Mouse (Mus musculus): ENCODE results near the gene Pabpc4. TPM values are rescaled to one million over a fixed set of nuclear protein-coding genes. Genes with fewer than 3 reads are reported as not detected.

Pabpc4 gene
- total RNA-seq, 2 experiments from 2014 or later, result 246 to 255 TPM

GRCm38 (mm10) chr4:123342642-123343470, 80.7 kb downstream of the Pabpc4 start, which contains the start of gene Bmp8a:
TSS of gene Bmp8a (minus strand) at chr4:123343252.
- peak; percentile 76 for DNase-seq

- DNase-seq, result no peak
Measured at GRCm38 (mm10) chr4:123343471-123343789, 81.3 kb downstream of the Pabpc4 start.

Other genes with a start within 250 kb of the Pabpc4 start
- 1 to 10 TPM; 8.9 to 9.5 TPM for gene Trit1, start 245.8 kb upstream of the Pabpc4 start, total RNA-seq (2021)
- gene Bmp8b, start 157.2 kb upstream of the Pabpc4 start, total RNA-seq (2021), result not detected
- gene Oxct2b, start 146.1 kb upstream of the Pabpc4 start, total RNA-seq (2021), result not detected
- gene Ppie, start 122.4 kb upstream of the Pabpc4 start, total RNA-seq (2021), result 10 to 100 TPM; 33.5 to 35.2 TPM
- gene Hpcal4, start 79.1 kb upstream of the Pabpc4 start, total RNA-seq (2021), result under 1 TPM; 0.26 to 0.54 TPM
- 10 to 100 TPM; 21.3 to 24.6 TPM for gene Nt5c1a, start 60.8 kb upstream of the Pabpc4 start, total RNA-seq (2021)
- gene Heyl, start 28.8 kb upstream of the Pabpc4 start, total RNA-seq (2021), result 10 to 100 TPM; 26.9 to 28.3 TPM
- not detected for gene Oxct2a, start 61.3 kb downstream of the Pabpc4 start, total RNA-seq (2021)
- gene Bmp8a, start 80.9 kb downstream of the Pabpc4 start, total RNA-seq (2021), result under 1 TPM in 1 of 2 experiments, not detected in 1; 0.14 TPM

All from heart, postnatal 4 days (tissue).